Mouse (Mus musculus): Measurements from ENCODE around the gene Irf2bp2. TPM values are rescaled to one million over a fixed set of nuclear protein-coding genes. Genes with fewer than 3 reads are reported as not detected.

Irf2bp2 gene
- polyA plus RNA-seq, 1 experiment from 2014 or later = 7.8 TPM

DNA sequence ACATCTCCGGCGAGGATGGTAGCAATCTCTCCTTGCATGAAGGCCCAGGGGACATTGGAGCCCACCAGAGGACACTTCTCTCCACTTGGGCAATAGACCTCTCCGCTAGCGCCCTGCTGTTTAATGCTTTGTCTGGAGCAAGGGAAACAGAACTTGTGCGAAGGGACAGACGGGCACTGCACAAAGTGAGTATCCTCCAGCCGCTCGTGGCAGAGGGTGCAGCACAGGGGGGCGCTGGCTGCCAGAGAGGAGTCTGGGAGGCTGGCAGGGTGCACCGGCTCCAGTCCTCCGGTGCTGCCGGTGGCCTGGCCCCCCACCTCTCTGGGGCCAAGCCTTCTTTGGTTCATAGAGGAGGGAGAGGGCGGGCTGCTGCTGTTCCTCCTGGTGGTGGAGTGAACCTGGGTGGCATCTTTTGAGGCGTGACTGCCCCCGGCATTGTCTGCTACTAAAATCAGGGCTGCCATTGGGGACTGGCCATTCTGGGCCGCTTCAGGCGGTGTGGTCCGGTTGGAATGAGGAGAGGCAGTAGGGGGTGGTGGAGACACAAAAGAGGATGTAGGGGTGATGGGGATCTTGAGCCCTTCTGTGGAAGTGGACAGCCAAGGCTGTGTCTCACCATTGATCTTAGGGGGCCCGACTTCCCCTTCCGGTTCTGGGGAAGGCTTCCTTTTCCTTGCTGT is 2.5 kb downstream of the Irf2bp2 start:
- Histone ChIP-seq H3K9me3 (ENCODE audit: control insufficient read depth, low read length) (no peaks in the 10 kb centered on the region), H3K4me3 (replicated peaks; ENCODE audit: low read depth, low read length) (peak overlapping the region; percentile 99), H3K4me2 (ENCODE audit: low read length) (peak overlapping the region; percentile 100), H3K27ac (replicated peaks; ENCODE audit: low read depth, low read length) (peak overlapping the region; percentile 99), H3K4me1 (ENCODE audit: control insufficient read depth, insufficient read depth, low read length) (peaks cover 58% of the 10 kb centered on the region), H3K9ac (replicated peaks; ENCODE audit: low read length) (peak overlapping the region; percentile 99), H3K27me3 (ENCODE audit: control insufficient read depth, insufficient read depth, low read length) (no peaks in the 10 kb centered on the region), H3K36me3 (ENCODE audit: control insufficient read depth, insufficient read depth, low read length) (peaks cover 28% of the 10 kb centered on the region)
- ATAC-seq (ENCODE audit: low FRiP score, low TSS enrichment) (no peak), DNase-seq (peak; percentile 62)
- under 1% methylated on average over 20 of the region's 20 CpGs for WGBS

DNA sequence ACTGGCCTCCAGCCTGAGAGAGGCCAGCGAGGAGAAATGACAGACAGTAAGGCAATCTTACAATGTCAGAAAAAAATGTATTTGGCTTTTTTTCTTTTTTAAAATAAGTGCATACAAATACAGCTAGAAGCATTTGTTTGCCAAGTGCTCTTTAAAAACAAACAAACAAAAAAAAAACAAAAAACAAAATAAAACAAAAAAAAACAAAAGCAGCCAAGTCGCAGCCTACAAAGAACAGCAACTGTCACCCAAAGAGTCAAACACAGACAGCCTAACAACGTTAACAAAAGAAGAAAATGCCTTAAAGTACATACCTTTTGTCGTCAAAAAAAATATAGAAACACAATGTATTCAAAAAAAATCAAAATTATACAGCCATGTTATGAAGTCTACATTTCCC is 3.2 kb downstream of the Irf2bp2 start:
- Histone ChIP-seq H3K27me3 (ENCODE audit: control insufficient read depth, insufficient read depth, low read length) (no peaks in the 10 kb centered on the region), H3K27ac (replicated peaks; ENCODE audit: low read depth, low read length) (0 out of 2 replicates have a peak overlapping the region, but pooled peaks have one; percentile 8), H3K9me3 (ENCODE audit: control insufficient read depth, low read length) (no peaks in the 10 kb centered on the region), H3K36me3 (ENCODE audit: control insufficient read depth, insufficient read depth, low read length) (peaks cover 28% of the 10 kb centered on the region), H3K4me2 (ENCODE audit: low read length) (peak overlapping the region; percentile 100), H3K9ac (replicated peaks; ENCODE audit: low read length) (peak overlapping the region; percentile 52), H3K4me3 (replicated peaks; ENCODE audit: low read depth, low read length) (peak overlapping the region; percentile 99), H3K4me1 (ENCODE audit: control insufficient read depth, insufficient read depth, low read length) (peaks cover 53% of the 10 kb centered on the region)
- 22% methylated on average over 4 of the region's 4 CpGs for WGBS
- no peak for ATAC-seq (ENCODE audit: low FRiP score, low TSS enrichment)
- DNase-seq = no peak

DNA sequence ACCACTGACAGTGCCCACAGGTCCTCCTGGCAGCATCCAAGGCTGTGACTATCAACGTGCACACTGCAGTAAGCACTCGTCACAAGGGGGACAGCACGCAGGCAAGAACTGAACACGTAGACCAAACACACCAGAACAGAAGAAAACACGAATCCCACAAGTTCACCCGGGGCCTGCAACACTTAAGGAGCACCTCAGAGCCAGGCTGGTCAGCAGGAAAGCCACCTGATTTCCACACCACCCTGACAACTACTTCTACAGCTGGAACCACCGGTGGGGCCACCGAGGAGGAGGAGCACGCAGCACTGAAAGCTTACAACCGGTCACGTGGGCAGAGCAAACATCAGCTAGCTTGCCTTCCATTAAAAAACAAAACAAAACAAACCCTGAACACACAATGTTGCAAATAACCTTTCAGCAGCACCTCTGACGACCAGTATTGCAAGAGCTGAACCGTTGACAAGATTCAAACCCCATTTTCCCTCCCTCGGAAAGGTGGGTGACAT is 3.7 kb downstream of the Irf2bp2 start:
- WGBS = 12% methylated on average over 14 of the region's 14 CpGs
- Histone ChIP-seq H3K27me3 (ENCODE audit: control insufficient read depth, insufficient read depth, low read length) (no peaks in the 10 kb centered on the region), H3K4me2 (ENCODE audit: low read length) (peak overlapping the region; percentile 100), H3K9ac (replicated peaks; ENCODE audit: low read length) (peak overlapping the region; percentile 52), H3K36me3 (ENCODE audit: control insufficient read depth, insufficient read depth, low read length) (peaks cover 31% of the 10 kb centered on the region), H3K4me1 (ENCODE audit: control insufficient read depth, insufficient read depth, low read length) (peaks cover 53% of the 10 kb centered on the region), H3K27ac (replicated peaks; ENCODE audit: low read depth, low read length) (0 out of 2 replicates have a peak overlapping the region, but pooled peaks have one; percentile 8), H3K4me3 (replicated peaks; ENCODE audit: low read depth, low read length) (peak overlapping the region; percentile 99), H3K9me3 (ENCODE audit: control insufficient read depth, low read length) (no peaks in the 10 kb centered on the region)
- DNase-seq (peak; percentile 56), ATAC-seq (ENCODE audit: low FRiP score, low TSS enrichment) (no peak)

DNA sequence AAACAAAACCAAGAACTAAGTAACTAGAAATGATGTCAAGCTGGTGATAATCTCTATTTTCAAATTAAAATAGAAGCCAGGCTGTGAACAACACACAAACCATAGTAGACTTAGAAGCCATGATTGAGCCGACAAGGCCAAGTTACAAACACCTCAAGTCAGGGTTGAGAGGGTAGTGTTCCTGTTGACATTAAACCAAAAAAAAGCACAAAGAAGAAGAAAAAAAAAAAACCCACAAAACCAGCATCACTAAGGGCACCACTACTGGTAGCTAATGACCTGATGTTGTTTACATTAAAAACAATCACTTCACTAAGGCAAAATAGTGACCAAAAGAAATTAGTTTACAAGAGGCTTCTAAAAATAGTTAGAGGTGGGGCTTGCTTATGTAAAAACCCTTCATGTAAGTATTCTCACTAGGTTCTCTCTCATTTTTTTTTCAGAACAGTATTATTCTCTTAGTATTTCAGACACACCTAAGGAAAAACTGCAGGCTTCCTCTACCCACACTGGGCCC is 4.2 kb downstream of the Irf2bp2 start:
- Histone ChIP-seq H3K27me3 (ENCODE audit: control insufficient read depth, insufficient read depth, low read length) (no peaks in the 10 kb centered on the region), H3K4me2 (ENCODE audit: low read length) (peak overlapping the region; percentile 100), H3K9ac (replicated peaks; ENCODE audit: low read length) (peak overlapping the region; percentile 52), H3K27ac (replicated peaks; ENCODE audit: low read depth, low read length) (0 out of 2 replicates have a peak overlapping the region, but pooled peaks have one; percentile 8), H3K36me3 (ENCODE audit: control insufficient read depth, insufficient read depth, low read length) (peaks cover 32% of the 10 kb centered on the region), H3K4me1 (ENCODE audit: control insufficient read depth, insufficient read depth, low read length) (peaks cover 53% of the 10 kb centered on the region), H3K9me3 (ENCODE audit: control insufficient read depth, low read length) (no peaks in the 10 kb centered on the region), H3K4me3 (replicated peaks; ENCODE audit: low read depth, low read length) (peak overlapping the region; percentile 99)
- 34% methylated on average over 1 of the region's 1 CpGs for WGBS
- ATAC-seq (ENCODE audit: low FRiP score, low TSS enrichment) = no peak
- no peak for DNase-seq

DNA sequence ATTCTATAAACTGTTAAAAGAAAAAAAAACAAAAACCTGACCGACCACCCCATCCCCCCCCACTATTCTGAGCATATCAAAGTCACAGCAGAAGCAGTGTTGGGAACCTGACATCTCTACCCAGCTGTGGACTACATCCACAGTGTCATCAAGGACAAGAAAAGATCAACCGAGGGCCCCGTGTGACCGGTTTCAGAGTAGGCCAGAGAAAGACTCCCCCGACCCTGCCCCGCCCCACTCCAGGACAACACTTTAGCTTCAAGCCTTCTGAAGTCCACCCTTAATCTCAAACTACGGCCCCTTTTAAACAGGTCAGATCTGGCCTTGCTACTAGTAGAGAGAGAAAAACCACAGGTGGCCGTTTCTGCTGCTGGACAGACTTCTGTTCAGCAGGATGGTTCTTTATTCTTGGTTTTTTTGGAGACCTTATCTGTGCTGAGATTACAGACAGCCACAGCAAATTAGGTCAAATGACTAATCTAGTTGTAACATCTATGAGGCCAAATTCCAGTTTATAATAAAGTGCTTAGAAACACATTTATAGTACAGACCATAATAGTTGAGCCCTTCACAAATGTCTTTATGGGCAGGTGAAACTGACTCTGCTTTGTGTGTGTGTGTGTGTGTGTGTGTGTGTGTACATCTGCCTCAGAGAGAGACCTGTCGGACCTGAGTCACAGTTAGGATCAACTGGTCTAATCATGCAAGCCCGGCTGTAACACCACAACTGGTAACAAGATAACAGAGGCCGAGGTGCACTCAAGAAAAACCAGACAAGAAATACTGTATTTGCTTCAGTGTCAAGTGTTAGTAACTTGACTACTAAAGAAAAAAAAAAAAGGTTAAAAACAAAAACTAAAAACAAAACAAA is 4.9 kb downstream of the Irf2bp2 start:
- Histone ChIP-seq H3K36me3 (ENCODE audit: control insufficient read depth, insufficient read depth, low read length) (peaks cover 32% of the 10 kb centered on the region), H3K27me3 (ENCODE audit: control insufficient read depth, insufficient read depth, low read length) (no peaks in the 10 kb centered on the region), H3K9ac (replicated peaks; ENCODE audit: low read length) (peak overlapping the region; percentile 27; the same call in 1 of the 2 replicates), H3K4me2 (ENCODE audit: low read length) (peak overlapping the region; percentile 100), H3K4me3 (replicated peaks; ENCODE audit: low read depth, low read length) (peak overlapping the region; percentile 99), H3K9me3 (ENCODE audit: control insufficient read depth, low read length) (no peaks in the 10 kb centered on the region), H3K4me1 (ENCODE audit: control insufficient read depth, insufficient read depth, low read length) (peaks cover 60% of the 10 kb centered on the region), H3K27ac (replicated peaks; ENCODE audit: low read depth, low read length) (no peak overlapping the region)
- WGBS = 31% methylated on average over 11 of the region's 11 CpGs
- no peak for DNase-seq
- ATAC-seq (ENCODE audit: low FRiP score, low TSS enrichment) = no peak

DNA sequence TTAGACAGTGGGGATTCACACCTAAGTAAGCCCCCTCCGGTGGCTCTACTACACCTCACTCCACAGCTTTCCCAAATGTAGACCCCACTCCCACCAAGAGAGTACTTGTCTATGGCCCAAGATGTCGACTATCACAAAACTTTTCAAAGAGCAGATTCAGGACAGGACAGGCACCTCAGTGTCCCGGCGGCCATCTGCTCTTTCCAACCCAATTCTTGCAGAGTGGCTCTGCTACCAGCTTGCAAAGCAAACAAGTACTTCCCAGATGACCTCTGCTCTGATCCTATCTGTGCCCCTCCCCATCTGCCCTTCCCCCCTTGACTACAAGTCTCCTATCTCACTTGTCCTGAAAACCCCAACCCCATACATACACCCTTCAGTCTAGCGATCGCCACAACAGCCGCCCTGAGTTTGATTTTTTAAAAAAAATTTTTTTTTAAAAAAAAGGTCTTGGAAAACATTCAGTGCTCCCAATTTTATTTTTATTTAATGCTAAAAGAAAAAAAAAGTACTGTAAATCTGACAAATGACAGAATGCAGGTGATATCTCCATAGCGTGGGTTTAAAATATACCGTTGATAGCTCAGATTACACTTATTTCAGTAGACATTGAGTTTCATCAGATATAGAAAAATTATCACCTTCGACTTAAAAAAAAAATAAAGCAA is 5.8 kb downstream of the Irf2bp2 start:
- ATAC-seq (ENCODE audit: low FRiP score, low TSS enrichment) (no peak), DNase-seq (no peak)
- Histone ChIP-seq H3K27me3 (ENCODE audit: control insufficient read depth, insufficient read depth, low read length) (no peaks in the 10 kb centered on the region), H3K27ac (replicated peaks; ENCODE audit: low read depth, low read length) (no peak overlapping the region), H3K9me3 (ENCODE audit: control insufficient read depth, low read length) (no peaks in the 10 kb centered on the region), H3K4me1 (ENCODE audit: control insufficient read depth, insufficient read depth, low read length) (peaks cover 65% of the 10 kb centered on the region), H3K9ac (replicated peaks; ENCODE audit: low read length) (no peak overlapping the region; the same call in 1 of the 2 replicates), H3K4me3 (replicated peaks; ENCODE audit: low read depth, low read length) (peak overlapping the region; percentile 99), H3K36me3 (ENCODE audit: control insufficient read depth, insufficient read depth, low read length) (peaks cover 32% of the 10 kb centered on the region), H3K4me2 (ENCODE audit: low read length) (peak overlapping the region; percentile 100)
- 77% methylated on average over 10 of the region's 10 CpGs for WGBS

DNA sequence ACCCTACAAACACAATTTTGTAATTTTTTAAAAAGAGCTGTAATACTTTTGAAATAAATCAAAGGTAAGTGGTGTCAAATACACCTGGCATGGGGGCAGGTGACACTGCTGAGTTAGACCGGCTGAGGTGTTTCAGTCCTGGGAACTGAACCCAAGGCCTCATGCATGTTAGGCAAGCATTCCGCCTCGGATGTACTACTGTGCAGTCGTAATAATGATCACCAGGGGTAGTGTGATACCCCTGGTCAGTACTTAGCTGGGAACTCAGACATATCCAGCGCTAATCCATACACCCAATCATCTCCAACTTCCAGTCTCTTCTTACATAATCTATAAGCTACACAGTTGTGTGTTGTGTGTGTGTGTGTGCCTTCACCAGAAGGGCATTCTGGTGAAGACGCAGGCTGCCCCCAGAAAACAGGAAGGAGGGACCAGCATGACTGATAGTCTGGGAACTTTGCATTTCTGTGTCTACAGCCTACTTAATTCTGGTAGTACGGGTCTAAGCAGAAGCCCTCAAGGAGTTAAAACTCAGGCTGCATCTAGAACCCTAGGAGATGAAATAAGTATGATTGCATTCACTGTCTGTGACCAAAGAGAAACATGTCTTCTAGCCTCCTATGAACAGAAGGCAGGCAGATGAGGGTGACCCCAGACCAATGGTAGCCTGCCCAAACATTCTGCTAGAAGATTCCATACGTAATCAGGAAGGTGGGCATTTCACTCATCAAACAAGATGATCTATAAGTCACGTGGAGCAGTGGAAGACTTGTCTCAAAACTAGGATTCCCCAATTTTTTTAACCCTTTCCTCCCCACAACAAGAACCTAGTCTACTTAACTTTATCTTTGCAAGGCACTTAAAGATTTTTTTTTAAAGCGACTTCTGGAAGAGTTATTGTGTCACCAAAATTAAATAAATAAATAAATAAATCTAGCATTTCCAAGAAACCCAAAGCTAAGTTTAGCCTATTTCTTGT is 6.9 kb downstream of the Irf2bp2 start:
- 77% methylated on average over 10 of the region's 10 CpGs for WGBS
- H3K27ac ChIP-seq (replicated peaks; ENCODE audit: low read depth, low read length) = no peak overlapping the region
- DNase-seq = no peak
- no peak for ATAC-seq (ENCODE audit: low FRiP score, low TSS enrichment)
- H3K9ac ChIP-seq (replicated peaks; ENCODE audit: low read length) = no peak overlapping the region; the same call in 1 of the 2 replicates
- no peak overlapping the region for H3K4me3 ChIP-seq (replicated peaks; ENCODE audit: low read depth, low read length)
- no peaks in the 10 kb centered on the region for H3K9me3 ChIP-seq (ENCODE audit: control insufficient read depth, low read length)
- peaks cover 32% of the 10 kb centered on the region for H3K36me3 ChIP-seq (ENCODE audit: control insufficient read depth, insufficient read depth, low read length)
- peak overlapping the region; percentile 100 for H3K4me2 ChIP-seq (ENCODE audit: low read length)
- no peaks in the 10 kb centered on the region for H3K27me3 ChIP-seq (ENCODE audit: control insufficient read depth, insufficient read depth, low read length)
- peaks cover 65% of the 10 kb centered on the region for H3K4me1 ChIP-seq (ENCODE audit: control insufficient read depth, insufficient read depth, low read length)
